Mouse (Mus musculus) ES-Bruce4 (cell line): ENCODE measurements around the gene Alpk1. TPM values are rescaled to one million over a fixed set of nuclear protein-coding genes. Genes with fewer than 3 reads are reported as not detected.
A peak's percentile ranks its signal among the peaks of the same experiment; 100 is the strongest.

ENCODE experiments used
- H3K27ac ChIP-seq: 2 replicates; pipeline ENCODE4 v1.5.1; 2012; ENCODE audit warnings: low read length, inconsistent platforms; ENCODE audit not compliant: insufficient read depth
- H3K27me3 ChIP-seq: 2 replicates; pipeline ENCODE4 v1.6.1; 2012; ENCODE audit warnings: mild to moderate bottlenecking, low read length, inconsistent platforms; ENCODE audit not compliant: control insufficient read depth, poor library complexity, insufficient read depth, severe bottlenecking
- H3K36me3 ChIP-seq: 2 replicates; pipeline ENCODE4 v1.6.1; 2012; ENCODE audit warnings: inconsistent platforms, mild to moderate bottlenecking, low read length, moderate library complexity; ENCODE audit not compliant: control insufficient read depth, poor library complexity, insufficient read depth, severe bottlenecking
- H3K4me1 ChIP-seq: one replicate; pipeline ENCODE4 v1.8.1; 2011; ENCODE audit warnings: low read length; ENCODE audit not compliant: control insufficient read depth, insufficient read depth
- H3K4me3 ChIP-seq: 2 replicates; pipeline ENCODE4 v1.5.1; 2011; ENCODE audit warnings: low read depth, mild to moderate bottlenecking, low read length
- H3K9ac ChIP-seq: 2 replicates; pipeline ENCODE4 v1.6.1; 2012; ENCODE audit warnings: low read depth, mild to moderate bottlenecking, inconsistent platforms; ENCODE audit not compliant: poor library complexity, severe bottlenecking
- H3K9me3 ChIP-seq: replicated peaks from 2 replicates; pipeline ENCODE4 v1.6.1; 2012; ENCODE audit warnings: mild to moderate bottlenecking, low read length, inconsistent platforms; ENCODE audit not compliant: control insufficient read depth, poor library complexity, insufficient read depth, severe bottlenecking
- CTCF ChIP-seq: IDR thresholded peaks from one replicate; pipeline ENCODE4 v1.8.1; 2011; ENCODE audit warnings: low read depth, low read length
- EP300 ChIP-seq: IDR thresholded peaks from 2 replicates; pipeline ENCODE4 v1.6.1; 2011; ENCODE audit warnings: low read depth, low read length; ENCODE audit not compliant: insufficient read depth
- POLR2A ChIP-seq: IDR thresholded peaks from one replicate; pipeline ENCODE4 v1.8.1; 2011; ENCODE audit warnings: low read length; ENCODE audit not compliant: insufficient read depth
- polyA plus RNA-seq: library from polyadenylated mRNA; stranded (reverse); fragments of >200 nt; gene quantifications from 2 replicates; pipeline ENCODE4 v1.2.4, GENCODE M21; 2011; ENCODE audit warnings: low read depth; ENCODE audit not compliant: missing spikeins, insufficient read depth, insufficient read length

Gene Alpk1
- polyA plus RNA-seq, 1 experiment = 1.2 TPM

DNA sequence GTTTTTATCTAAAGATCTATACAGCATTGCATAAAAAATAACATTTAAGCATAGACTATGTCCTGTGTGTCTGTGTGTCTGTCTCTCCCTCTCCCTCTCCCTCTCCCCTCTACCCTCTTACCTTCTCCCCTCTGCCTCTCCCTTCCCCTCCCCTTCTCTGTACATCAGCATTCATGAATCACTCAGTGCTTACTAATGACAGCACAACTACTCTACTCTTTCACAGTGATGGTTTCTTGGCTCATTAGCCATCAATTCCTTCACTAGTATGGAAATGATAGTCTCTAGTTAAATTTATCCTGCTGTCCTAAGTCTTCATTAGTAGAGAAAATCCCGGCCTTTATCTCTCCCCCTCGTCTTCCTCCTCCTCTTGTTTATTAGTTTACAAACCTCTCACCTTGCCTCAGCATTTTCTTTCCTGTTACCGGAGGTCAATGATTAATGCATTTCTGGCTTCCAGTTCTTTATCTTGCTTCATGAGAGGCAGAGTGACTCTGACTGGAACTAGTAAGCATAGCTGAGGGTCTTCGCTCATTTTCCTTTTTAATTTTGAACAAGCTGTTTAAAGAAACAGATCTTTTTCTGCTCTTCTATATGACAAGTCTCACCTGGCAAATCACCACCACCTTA, 79.0 kb downstream of the Alpk1 start:
- no peak overlapping the region for H3K4me3 ChIP-seq
- H3K27ac ChIP-seq = no peak overlapping the region
- no peaks in the 10 kb centered on the region; the same call in 1 of the 2 replicates for H3K27me3 ChIP-seq
- TF ChIP-seq POLR2A (no peak), EP300 (no peak), CTCF (no peak)
- no peak overlapping the region for H3K9ac ChIP-seq
- H3K4me1 ChIP-seq = no peaks in the 10 kb centered on the region
- no peaks in the 10 kb centered on the region for H3K9me3 ChIP-seq
- no peaks in the 10 kb centered on the region for H3K36me3 ChIP-seq

GRCm38 (mm10) chr3:127698636-127699035, 81.7 kb downstream of the Alpk1 start:
- no peaks in the 10 kb centered on the region for H3K4me1 ChIP-seq
- no peak overlapping the region for H3K9ac ChIP-seq

GRCm38 (mm10) chr3:127696541-127696940, 83.8 kb downstream of the Alpk1 start:
- Histone ChIP-seq H3K27me3 (peaks cover 3% of the 10 kb centered on the region; the same call in 1 of the 2 replicates), H3K27ac (no peak overlapping the region), H3K4me1 (no peaks in the 10 kb centered on the region), H3K36me3 (no peaks in the 10 kb centered on the region), H3K4me3 (no peak overlapping the region), H3K9me3 (no peaks in the 10 kb centered on the region), H3K9ac (no peak overlapping the region)
- TF ChIP-seq CTCF = no peak
- no peak for TF ChIP-seq EP300
- TF ChIP-seq POLR2A = no peak

More at GRCm38 (mm10) chr3:127698636-127699035, 81.7 kb downstream of the Alpk1 start:
- no peaks in the 10 kb centered on the region for H3K9me3 ChIP-seq
- H3K27ac ChIP-seq = no peak overlapping the region
- H3K27me3 ChIP-seq = peaks cover under 1% of the 10 kb centered on the region; the same call in 1 of the 2 replicates
- TF ChIP-seq POLR2A (no peak), EP300 (no peak), CTCF (no peak)
- H3K4me3 ChIP-seq = no peak overlapping the region
- H3K36me3 ChIP-seq = no peaks in the 10 kb centered on the region

GRCm38 (mm10) chr3:127694802-127695771, 85.2 kb downstream of the Alpk1 start:
- Histone ChIP-seq H3K9ac (no peak overlapping the region), H3K9me3 (no peaks in the 10 kb centered on the region), H3K27me3 (peaks cover 3% of the 10 kb centered on the region; the same call in 1 of the 2 replicates), H3K4me3 (peak overlapping the region; percentile 30; the same call in 1 of the 2 replicates), H3K4me1 (no peaks in the 10 kb centered on the region), H3K27ac (no peak overlapping the region), H3K36me3 (no peaks in the 10 kb centered on the region)
- TF ChIP-seq CTCF (no peak), POLR2A (no peak), EP300 (no peak)

GRCm38 (mm10) chr3:127691230-127691629, 89.1 kb downstream of the Alpk1 start:
- Histone ChIP-seq H3K4me1 (no peaks in the 10 kb centered on the region), H3K4me3 (no peak overlapping the region), H3K36me3 (no peaks in the 10 kb centered on the region), H3K27me3 (peaks cover 3% of the 10 kb centered on the region; the same call in 1 of the 2 replicates), H3K9ac (no peak overlapping the region), H3K9me3 (no peaks in the 10 kb centered on the region), H3K27ac (no peak overlapping the region)
- TF ChIP-seq EP300 (no peak), CTCF (no peak), POLR2A (no peak)

GRCm38 (mm10) chr3:127679703-127680102, 100.6 kb downstream of the Alpk1 start:
- H3K9me3 ChIP-seq = no peaks in the 10 kb centered on the region
- H3K4me1 ChIP-seq = no peaks in the 10 kb centered on the region
- no peak overlapping the region for H3K4me3 ChIP-seq
- H3K9ac ChIP-seq = no peak overlapping the region
- no peaks in the 10 kb centered on the region for H3K27me3 ChIP-seq
- TF ChIP-seq POLR2A = no peak
- TF ChIP-seq EP300 = no peak
- TF ChIP-seq CTCF = no peak
- H3K27ac ChIP-seq = no peak overlapping the region
- H3K36me3 ChIP-seq = no peaks in the 10 kb centered on the region
